Mouse (Mus musculus) lung, adult 2 months (tissue): ENCODE measurements at regions not wholly inside any gene's neighbourhood (a gene's known extent, or its start where the extent isn't known, plus 50 kb on each side); places are given as distances from the start of the nearest gene placed in this dataset.

ENCODE experiments used
- CTCF ChIP-seq: fragments of 200-500 bp; IDR thresholded peaks from 2 replicates; pipeline ENCODE4 v1.5.1; 2011; ENCODE audit warnings: mild to moderate bottlenecking, low read length, control low read depth; ENCODE audit not compliant: insufficient read depth
- POLR2A ChIP-seq: fragments of 200-500 bp; IDR thresholded peaks from 2 replicates; pipeline ENCODE4 v1.6.1; 2011; ENCODE audit warnings: low read depth, mild to moderate bottlenecking, control low read depth, low read length, borderline replicate concordance; ENCODE audit errors: extremely low read depth

- no peak for TF ChIP-seq CTCF
- TF ChIP-seq POLR2A, result no peak
These were observed 319.1 kb downstream of the Gadd45g start for GRCm38 (mm10) chr13:52165531-52165930.
